Mouse (Mus musculus) gastrocnemius, postnatal 4 days (tissue): Measurements from ENCODE around the gene Ttyh3. TPM values are rescaled to one million over a fixed set of nuclear protein-coding genes. Genes with fewer than 3 reads are reported as not detected.

ENCODE experiments used
- DNase-seq, 2 experiments: peaks; one replicate each; pipeline ENCODE4 v3.0.0; 2021 to 2022; ENCODE audit warnings: low spot score in 2 of 2, mixed read lengths in 2 of 2
- total RNA-seq, 2 experiments: library from RNA; stranded (reverse); gene quantifications; 2 replicates each; pipeline ENCODE4 v1.2.3; 2021

Gene Ttyh3
- total RNA-seq, 2 experiments from 2014 or later, result 66.9 to 68.8 TPM

GRCm38 (mm10) chr5:140654096-140654845 lies 5.4 kb upstream of the Ttyh3 start:
- DNase-seq, result no peak

GRCm38 (mm10) chr5:140652587-140652986 lies 3.8 kb upstream of the Ttyh3 start:
- DNase-seq, result peak in 1 of 2 experiments; percentile 34

- no peak for DNase-seq
Measured at GRCm38 (mm10) chr5:140651231-140651630, 2.4 kb upstream of the Ttyh3 start.

GRCm38 (mm10) chr5:140649881-140650414 lies 1.1 kb upstream of the Ttyh3 start:
- DNase-seq, result no peak

GRCm38 (mm10) chr5:140649101-140649667 lies 353 bp upstream of the Ttyh3 start:
- DNase-seq, result peak; percentile 97 to 98

- DNase-seq, result peak in 1 of 2 experiments; percentile 65
Measured at GRCm38 (mm10) chr5:140647821-140648518, 861 bp downstream of the Ttyh3 start.

- DNase-seq, result no peak
Measured at GRCm38 (mm10) chr5:140647031-140647760, 1.6 kb downstream of the Ttyh3 start.

- no peak for DNase-seq
Measured at GRCm38 (mm10) chr5:140646171-140646570, 2.7 kb downstream of the Ttyh3 start.

GRCm38 (mm10) chr5:140645454-140645853 lies 3.4 kb downstream of the Ttyh3 start:
- DNase-seq, result no peak

GRCm38 (mm10) chr5:140644702-140645201 lies 4.1 kb downstream of the Ttyh3 start:
- no peak for DNase-seq

GRCm38 (mm10) chr5:140644263-140644662 lies 4.6 kb downstream of the Ttyh3 start:
- DNase-seq, result no peak

GRCm38 (mm10) chr5:140642076-140642475 lies 6.8 kb downstream of the Ttyh3 start:
- no peak for DNase-seq

GRCm38 (mm10) chr5:140641254-140641928 lies 7.4 kb downstream of the Ttyh3 start:
- DNase-seq, result peak in 1 of 2 experiments; percentile 73

- DNase-seq, result no peak
Measured at GRCm38 (mm10) chr5:140640812-140641211, 8.0 kb downstream of the Ttyh3 start.

GRCm38 (mm10) chr5:140639871-140640270 lies 9.0 kb downstream of the Ttyh3 start:
- DNase-seq, result peak; percentile 57 to 72

- DNase-seq, result no peak
Measured at GRCm38 (mm10) chr5:140639312-140639711, 9.5 kb downstream of the Ttyh3 start.

- DNase-seq, result no peak
Measured at GRCm38 (mm10) chr5:140638484-140638883, 10.3 kb downstream of the Ttyh3 start.

- DNase-seq, result no peak
Measured at GRCm38 (mm10) chr5:140637989-140638388, 10.8 kb downstream of the Ttyh3 start.

- DNase-seq, result peak in 1 of 2 experiments; percentile 25
Measured at GRCm38 (mm10) chr5:140637058-140637410, 11.8 kb downstream of the Ttyh3 start.

GRCm38 (mm10) chr5:140636316-140637057 lies 12.3 kb downstream of the Ttyh3 start:
- DNase-seq, result no peak
